Mouse (Mus musculus): ENCODE data around the gene Pigw. TPM values are rescaled to one million over a fixed set of nuclear protein-coding genes. Genes with fewer than 3 reads are reported as not detected.
A peak's percentile ranks its signal among the peaks of the same experiment; 100 is the strongest.

The Pigw gene
- total and polyA plus RNA-seq, 3 experiments, result 2.7 to 3.5 TPM; not detected in 1

- DNase-seq (ENCODE audit: low read depth, low spot score), result peak; percentile 46
- peaks cover 67% of the 10 kb centered on the region for H3K79me2 ChIP-seq (ENCODE audit: control insufficient read depth, insufficient read depth, low read length, poor library complexity)
- no peaks in the 10 kb centered on the region for H3K9me3 ChIP-seq (replicated peaks; ENCODE audit: insufficient read depth, low read length)
- no peaks in the 10 kb centered on the region for H3K27me3 ChIP-seq (ENCODE audit: control insufficient read depth in 1 of 2, insufficient read depth in 2 of 2, low read length in 2 of 2)
- H3K27ac ChIP-seq (ENCODE audit: control insufficient read depth, low read depth, low read length), result no peak overlapping the region
- H3K36me3 ChIP-seq (ENCODE audit: control insufficient read depth in 1 of 2, insufficient read depth in 2 of 2, low read length in 2 of 2), result peaks cover 39 to 49% of the 10 kb centered on the region in 2 experiments
- no peak overlapping the region for H3K9ac ChIP-seq (ENCODE audit: control insufficient read depth, low read depth, low read length, poor library complexity, severe bottlenecking)
- H3K4me1 ChIP-seq (ENCODE audit: control insufficient read depth in 1 of 2, insufficient read depth in 2 of 2, low read length in 2 of 2), result peaks cover 15 to 38% of the 10 kb centered on the region in 2 experiments; a peak in 3 of 4 replicates
- peak overlapping the region in 1 of 2 experiments; percentile 97; a peak in 2 of 4 replicates for H3K4me3 ChIP-seq (ENCODE audit: control insufficient read depth in 1 of 2, insufficient read depth in 1 of 2, low read depth in 2 of 2, low read length in 2 of 2)
- peak; percentile 29; the same call in 1 of the 2 replicates for TF ChIP-seq CHD1 (IDR thresholded peaks at IDR 0.05; ENCODE audit: low read depth, low read length)
- TF ChIP-seq MAFK (IDR thresholded peaks at IDR 0.05; ENCODE audit: borderline replicate concordance, low read depth, low read length), result no peak
- no peak for TF ChIP-seq USF1 (IDR thresholded peaks at IDR 0.05; ENCODE audit: low read depth, low read length)
These were observed 12.5 kb downstream of the Pigw start for GRCm38 (mm10) chr11:84867586-84867985.

GRCm38 (mm10) chr11:84865268-84865667 is 14.8 kb downstream of the Pigw start:
- no peak overlapping the region for H3K9ac ChIP-seq (ENCODE audit: control insufficient read depth, low read depth, low read length, poor library complexity, severe bottlenecking)
- peaks cover 17 to 38% of the 10 kb centered on the region in 2 experiments for H3K4me1 ChIP-seq (ENCODE audit: control insufficient read depth in 1 of 2, insufficient read depth in 2 of 2, low read length in 2 of 2)
- H3K27me3 ChIP-seq (ENCODE audit: control insufficient read depth in 1 of 2, insufficient read depth in 2 of 2, low read length in 2 of 2), result no peaks in the 10 kb centered on the region
- peaks cover 56% of the 10 kb centered on the region in 2 experiments for H3K36me3 ChIP-seq (ENCODE audit: control insufficient read depth in 1 of 2, insufficient read depth in 2 of 2, low read length in 2 of 2)
- H3K4me3 ChIP-seq (ENCODE audit: control insufficient read depth in 1 of 2, insufficient read depth in 1 of 2, low read depth in 2 of 2, low read length in 2 of 2), result no peak overlapping the region
- peaks cover 62% of the 10 kb centered on the region for H3K79me2 ChIP-seq (ENCODE audit: control insufficient read depth, insufficient read depth, low read length, poor library complexity)
- no peak overlapping the region for H3K27ac ChIP-seq (ENCODE audit: control insufficient read depth, low read depth, low read length)
- TF ChIP-seq GATA1 (IDR thresholded peaks at IDR 0.05; ENCODE audit: low read depth, low read length), result no peak
- no peak for TF ChIP-seq CTCF (IDR thresholded peaks at IDR 0.05 in 2 of 3, conservative IDR thresholded peaks at IDR 0.05 in 1 of 3; ENCODE audit: control insufficient read depth in 1 of 3, insufficient read depth in 1 of 3, low read depth in 2 of 3, low read length in 3 of 3, poor library complexity in 1 of 3, severe bottlenecking in 1 of 3)
- no peak for TF ChIP-seq E2F4 (IDR thresholded peaks at IDR 0.05; ENCODE audit: borderline replicate concordance, low read depth, low read length)
- TF ChIP-seq ZKSCAN1 (IDR thresholded peaks at IDR 0.05; ENCODE audit: low read depth, low read length), result no peak
- no peak for TF ChIP-seq ZMIZ1 (IDR thresholded peaks at IDR 0.05; ENCODE audit: low read depth, low read length)
- TF ChIP-seq MYB (IDR thresholded peaks at IDR 0.05; ENCODE audit: low read depth, low read length), result no peak
- no peak for TF ChIP-seq CHD1 (IDR thresholded peaks at IDR 0.05; ENCODE audit: low read depth, low read length)
- no peak for TF ChIP-seq MAZ (IDR thresholded peaks at IDR 0.05; ENCODE audit: low read depth, low read length)
- no peak for TF ChIP-seq CHD2 (IDR thresholded peaks at IDR 0.05; ENCODE audit: low read length)
- no peak for TF ChIP-seq ELF1 (IDR thresholded peaks at IDR 0.05; ENCODE audit: low read depth, low read length)
- no peak for TF ChIP-seq JUND (IDR thresholded peaks at IDR 0.05; ENCODE audit: low read depth, low read length)
- TF ChIP-seq BHLHE40 (IDR thresholded peaks at IDR 0.05; ENCODE audit: borderline replicate concordance, low read depth, low read length), result no peak
- no peak for TF ChIP-seq SMC3 (IDR thresholded peaks at IDR 0.05; ENCODE audit: low read depth, low read length)
- no peak for TF ChIP-seq MXI1 (IDR thresholded peaks at IDR 0.05; ENCODE audit: low read depth, low read length)
- H3K9me3 ChIP-seq (replicated peaks; ENCODE audit: insufficient read depth, low read length), result no peaks in the 10 kb centered on the region
- DNase-seq (ENCODE audit: low read depth, low spot score), result no peak
